8 mouse cellular contexts compared by ENCODE assay signal in the genomic region with DNA sequence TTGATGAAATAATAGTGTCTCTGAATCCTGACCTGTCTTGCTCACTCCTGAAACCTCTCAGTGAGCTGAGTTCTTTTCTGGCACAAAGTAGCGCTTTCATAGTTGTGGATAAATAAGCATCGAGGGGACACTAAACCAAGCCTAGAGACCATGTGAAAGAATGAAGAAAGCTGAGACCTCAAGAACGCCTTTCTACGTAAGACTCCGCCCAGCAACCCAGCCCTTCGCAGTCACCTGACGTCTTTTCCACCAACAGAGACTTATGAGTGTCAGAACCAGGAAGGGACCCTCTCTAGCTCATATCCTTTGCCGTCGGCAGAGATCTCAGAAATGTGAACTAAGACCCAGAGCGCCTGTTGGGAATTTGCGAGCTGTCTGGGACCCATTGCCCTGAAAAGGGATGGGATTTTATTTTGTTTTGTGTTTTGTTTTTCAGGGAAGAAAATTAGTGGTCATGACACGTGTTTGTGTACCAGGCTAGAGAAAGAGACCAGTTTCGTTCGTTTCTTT. TPM values are rescaled to one million over a fixed set of nuclear protein-coding genes. Genes with fewer than 3 reads are reported as not detected.
DNase-seq lines count a peak whose midpoint lies in the region; ATAC-seq and TF ChIP-seq lines count a peak whose summit lies in the region.

No protein-coding gene starts in this region.

- peak overlapping the region; percentile 56 for H3K4me3 ChIP-seq in embryonic fibroblast, embryonic 13.5 days (ENCODE audit: insufficient read depth, low read length)
- peak overlapping the region; percentile 65 for H3K4me3 ChIP-seq in heart, embryonic 11.5 days (ENCODE audit: low read depth, low read length)
- peak overlapping the region; percentile 77 for H3K4me3 ChIP-seq in kidney, embryonic 15.5 days (replicated peaks)
- peak overlapping the region; percentile 74 for H3K4me3 ChIP-seq in liver, embryonic 13.5 days (replicated peaks)
- H3K4me3 ChIP-seq in stomach, embryonic 16.5 days (replicated peaks; ENCODE audit: low read length): peak overlapping the region; percentile 73

- ATAC-seq in heart, embryonic 11.5 days (replicated peaks; ENCODE audit: insufficient number of reproducible peaks, low FRiP score, low TSS enrichment): peak; percentile 76
- peak; percentile 79 for ATAC-seq in kidney, embryonic 15.5 days (replicated peaks; ENCODE audit: low FRiP score)
- peak; percentile 82 for ATAC-seq in liver, embryonic 13.5 days (ENCODE audit: low read depth)
- peak; percentile 84 for ATAC-seq in stomach, embryonic 16.5 days (ENCODE audit: insufficient read depth, low FRiP score)

- DNase-seq in CD4-positive, CD25-positive, alpha-beta regulatory T cell, adult 2 months (ENCODE audit: low read depth, low spot score): peak; percentile 93
- DNase-seq in brain, adult 2 months (ENCODE audit: low read depth, low spot score): peak; percentile 96
- DNase-seq in liver, embryonic 13.5 days: peak; percentile 81
- peak; percentile 75 to 78 for DNase-seq in natural killer cell, adult 2 months (ENCODE audit: low spot score in 2 of 2)

- H3K9ac ChIP-seq in heart, embryonic 11.5 days (ENCODE audit: low read depth, low read length): peak overlapping the region; percentile 66
- H3K9ac ChIP-seq in kidney, embryonic 15.5 days: peak overlapping the region; percentile 41
- H3K9ac ChIP-seq in liver, embryonic 13.5 days: peak overlapping the region; percentile 65
- peak overlapping the region; percentile 64 for H3K9ac ChIP-seq in stomach, embryonic 16.5 days (ENCODE audit: low read length)

- no peaks in the 10 kb centered on the region; the same call in none of the 2 replicates for H3K4me1 ChIP-seq in embryonic fibroblast, embryonic 13.5 days (ENCODE audit: control insufficient read depth, insufficient read depth, low read length)
- H3K4me1 ChIP-seq in heart, embryonic 11.5 days (ENCODE audit: control insufficient read depth, insufficient read depth, low read length): no peaks in the 10 kb centered on the region
- peaks cover 37% of the 10 kb centered on the region for H3K4me1 ChIP-seq in kidney, embryonic 15.5 days
- H3K4me1 ChIP-seq in liver, embryonic 13.5 days (replicated peaks): peaks cover 60% of the 10 kb centered on the region
- H3K4me1 ChIP-seq in stomach, embryonic 16.5 days (ENCODE audit: control insufficient read depth, insufficient read depth, low read length): no peaks in the 10 kb centered on the region; the same call in 1 of the 2 replicates

- TF ChIP-seq POLR2A in embryonic fibroblast, embryonic 13.5 days (IDR thresholded peaks at IDR 0.05; ENCODE audit: low read depth, low read length): peak; percentile 61

- H3K36me3 ChIP-seq in heart, embryonic 11.5 days (ENCODE audit: control insufficient read depth, insufficient read depth, low read length): no peaks in the 10 kb centered on the region
- H3K36me3 ChIP-seq in kidney, embryonic 15.5 days: no peaks in the 10 kb centered on the region
- H3K36me3 ChIP-seq in liver, embryonic 13.5 days: no peaks in the 10 kb centered on the region
- H3K36me3 ChIP-seq in stomach, embryonic 16.5 days (ENCODE audit: control insufficient read depth, insufficient read depth, low read length): no peaks in the 10 kb centered on the region

- no peak for TF ChIP-seq CTCF in embryonic fibroblast, embryonic 13.5 days (IDR thresholded peaks at IDR 0.05; ENCODE audit: borderline replicate concordance, insufficient read depth, low read length)

- H3K9me3 ChIP-seq in heart, embryonic 11.5 days (replicated peaks; ENCODE audit: control insufficient read depth, low read length): no peaks in the 10 kb centered on the region
- no peaks in the 10 kb centered on the region for H3K9me3 ChIP-seq in kidney, embryonic 15.5 days (replicated peaks)
- no peaks in the 10 kb centered on the region for H3K9me3 ChIP-seq in liver, embryonic 13.5 days (replicated peaks)
- H3K9me3 ChIP-seq in stomach, embryonic 16.5 days (replicated peaks; ENCODE audit: control insufficient read depth, low read length): no peaks in the 10 kb centered on the region

- WGBS in heart, embryonic 11.5 days (ENCODE audit: insufficient replicate concordance): 18% methylated on average over 14 of the region's 14 CpGs
- 6% methylated on average over 14 of the region's 14 CpGs for WGBS in kidney, embryonic 15.5 days
- 5% methylated on average over 14 of the region's 14 CpGs for WGBS in liver, embryonic 13.5 days (ENCODE audit: insufficient replicate concordance)
- 8% methylated on average over 14 of the region's 14 CpGs for WGBS in stomach, embryonic 16.5 days

- no peaks in the 10 kb centered on the region for H3K27me3 ChIP-seq in heart, embryonic 11.5 days (ENCODE audit: control insufficient read depth, insufficient read depth, low read length)
- peaks cover 9% of the 10 kb centered on the region; the same call in 1 of the 2 replicates for H3K27me3 ChIP-seq in kidney, embryonic 15.5 days
- H3K27me3 ChIP-seq in liver, embryonic 13.5 days: peaks cover 16% of the 10 kb centered on the region
- H3K27me3 ChIP-seq in stomach, embryonic 16.5 days (ENCODE audit: control insufficient read depth, insufficient read depth, low read length): no peaks in the 10 kb centered on the region

- peak overlapping the region; percentile 62 for H3K4me2 ChIP-seq in heart, embryonic 11.5 days
- H3K4me2 ChIP-seq in kidney, embryonic 15.5 days: peak overlapping the region; percentile 72
- peak overlapping the region; percentile 74 for H3K4me2 ChIP-seq in liver, embryonic 13.5 days
- peak overlapping the region; percentile 55 for H3K4me2 ChIP-seq in stomach, embryonic 16.5 days (ENCODE audit: low read depth, low read length)

- peak overlapping the region; percentile 70 for H3K27ac ChIP-seq in embryonic fibroblast, embryonic 13.5 days (ENCODE audit: insufficient read depth, low read length)
- peak overlapping the region; percentile 29; the same call in 1 of the 2 replicates for H3K27ac ChIP-seq in heart, embryonic 11.5 days (ENCODE audit: low read depth, low read length)
- peak overlapping the region; percentile 85 for H3K27ac ChIP-seq in kidney, embryonic 15.5 days
- H3K27ac ChIP-seq in liver, embryonic 13.5 days: peak overlapping the region; percentile 89
- H3K27ac ChIP-seq in stomach, embryonic 16.5 days (ENCODE audit: low read length): peak overlapping the region; percentile 79

RNA-seq across cellular contexts. Expression of a gene that starts 7.7 kb away (rescaled TPM):
- 42.0 and 47.7 TPM in 2 replicates for polyA plus RNA-seq in embryonic fibroblast, embryonic 13.5 days (2011; ENCODE audit: insufficient read length, low read depth, missing spikeins)
- 5.0 and 7.9 TPM in 2 replicates for polyA plus RNA-seq in heart, embryonic 11.5 days (2014; fragmentation: Nextera tagmentation; extraction: Ambion mirVana)
- 23.8 and 27.6 TPM in 2 replicates for polyA plus RNA-seq in kidney, embryonic 15.5 days (2015; fragmentation: Nextera tagmentation; extraction: Ambion mirVana)
- polyA plus RNA-seq in liver, embryonic 13.5 days (2015; fragmentation: Nextera tagmentation; extraction: Ambion mirVana): 42.2 and 44.2 TPM in 2 replicates
- 76.0 and 80.6 TPM in 2 replicates for polyA plus RNA-seq in stomach, embryonic 16.5 days (2015; fragmentation: Nextera tagmentation; extraction: Ambion mirVana)

RNA-seq across cellular contexts. Expression of a gene that starts 22.8 kb away (rescaled TPM):
- polyA plus RNA-seq in embryonic fibroblast, embryonic 13.5 days (2011; ENCODE audit: insufficient read length, low read depth, missing spikeins): not detected in 2 replicates
- not detected in 2 replicates for polyA plus RNA-seq in heart, embryonic 11.5 days (2014; fragmentation: Nextera tagmentation; extraction: Ambion mirVana)
- not detected in 2 replicates for polyA plus RNA-seq in kidney, embryonic 15.5 days (2015; fragmentation: Nextera tagmentation; extraction: Ambion mirVana)
- polyA plus RNA-seq in liver, embryonic 13.5 days (2015; fragmentation: Nextera tagmentation; extraction: Ambion mirVana): not detected in 2 replicates
- polyA plus RNA-seq in stomach, embryonic 16.5 days (2015; fragmentation: Nextera tagmentation; extraction: Ambion mirVana): not detected in 2 replicates

Comparison
In these comparisons a context has a peak if more than half of its experiments do, and no peak if none do; other contexts are left out.
1. Peak in every context shown above with its lines: DNase-seq, ATAC-seq, H3K4me3 ChIP-seq and H3K27ac ChIP-seq.
2. H3K27ac ChIP-seq: peak in every context shown above with its lines; median percentile 89 in liver, embryonic 13.5 days; 85 in kidney, embryonic 15.5 days; 79 in stomach, embryonic 16.5 days; 70 in embryonic fibroblast, embryonic 13.5 days; 29 in heart, embryonic 11.5 days.